Mouse (Mus musculus) fibroblast of lung, adult 2 months (primary cell): ENCODE measurements around the gene Fam49a.
"Not testable (repeated sequence)": the region's sequence is repeated elsewhere in the genome, so short reads cannot be mapped to it uniquely, and the experiment has no call there.

Source experiments
- DNase-seq: peaks from one replicate; pipeline ENCODE4 v3.0.0-alpha.2; 2011; ENCODE audit warnings: low read depth

Fam49a gene

DNA sequence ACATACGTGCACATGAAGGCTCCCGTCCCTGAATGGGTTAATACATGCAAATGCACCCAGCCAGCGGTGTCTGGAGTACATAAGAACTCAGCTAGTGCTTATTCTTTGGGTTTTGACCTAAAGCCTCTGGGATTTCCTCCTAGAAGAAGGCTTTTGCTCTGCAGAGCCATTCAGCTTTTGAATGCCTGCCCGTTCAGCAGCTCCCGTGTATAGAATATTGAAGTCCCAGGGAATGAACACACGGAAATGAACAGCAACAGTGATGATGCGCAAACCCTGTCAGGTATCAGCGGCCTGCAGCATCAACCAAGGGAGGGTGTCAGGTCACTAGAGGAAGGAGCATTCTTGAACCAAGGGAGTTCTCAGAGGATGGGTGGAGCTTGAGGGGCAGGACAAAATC lies 52.4 kb downstream of the Fam49a start:
- DNase-seq = no peak

DNA sequence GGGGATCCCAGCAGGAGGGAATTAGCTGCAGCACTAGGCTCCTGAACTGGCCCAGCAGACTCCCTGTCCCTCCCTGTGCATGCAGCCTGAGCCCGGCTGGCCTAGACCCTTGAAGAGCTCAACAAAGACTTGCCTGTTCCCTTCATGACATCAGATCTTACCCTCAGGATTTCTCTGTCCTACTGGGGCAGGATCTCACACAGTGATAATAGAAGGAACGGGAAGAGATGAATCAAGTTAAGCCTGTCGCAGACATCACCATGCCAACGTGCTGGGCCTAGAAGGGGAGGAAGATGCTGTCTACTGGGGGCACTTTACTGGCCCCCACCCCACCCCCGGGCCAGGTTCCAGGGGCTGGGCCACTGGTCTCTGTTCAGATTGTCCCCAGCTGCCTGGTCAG lies 53.1 kb downstream of the Fam49a start:
- DNase-seq = no peak

DNA sequence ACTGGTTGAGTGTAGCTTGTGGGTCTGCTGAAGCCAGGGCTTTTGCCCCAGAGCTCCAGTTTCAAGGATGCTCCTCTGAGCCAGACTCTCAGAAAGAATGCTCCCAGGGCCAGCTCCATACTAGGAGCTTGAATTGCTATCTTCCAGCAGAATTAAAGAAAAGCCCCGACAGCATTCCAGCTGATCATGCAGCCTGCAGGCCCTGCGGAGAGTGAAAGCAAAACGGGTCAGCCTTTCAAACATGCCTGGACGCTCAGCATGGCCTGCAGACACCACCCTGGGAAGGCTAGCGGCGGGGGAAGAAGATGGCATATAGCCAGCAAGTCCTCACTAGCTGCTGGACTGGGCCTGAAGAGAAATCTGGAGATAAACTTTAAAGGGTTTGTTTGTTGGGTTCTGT lies 55.0 kb downstream of the Fam49a start:
- no peak for DNase-seq

DNA sequence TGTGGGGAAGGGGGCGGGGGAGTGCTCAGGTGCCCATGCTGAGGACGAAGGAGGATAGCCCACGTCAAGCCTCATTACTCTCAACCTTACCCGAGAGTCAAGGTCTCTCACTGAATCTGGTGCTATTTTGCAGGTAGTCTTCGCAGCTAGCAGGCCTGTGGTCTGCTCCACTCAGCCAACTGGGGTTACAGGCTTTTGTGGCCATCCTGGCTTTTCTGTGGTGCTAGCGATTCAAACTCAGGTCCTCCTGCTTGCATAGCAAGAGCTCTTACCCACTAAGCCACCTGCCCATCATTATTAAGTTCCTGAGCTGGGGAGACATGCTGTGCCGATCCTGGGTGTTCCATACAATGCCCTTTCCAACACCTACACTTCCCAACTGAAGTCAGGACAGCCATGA lies 55.7 kb downstream of the Fam49a start:
- DNase-seq = no peak

DNA sequence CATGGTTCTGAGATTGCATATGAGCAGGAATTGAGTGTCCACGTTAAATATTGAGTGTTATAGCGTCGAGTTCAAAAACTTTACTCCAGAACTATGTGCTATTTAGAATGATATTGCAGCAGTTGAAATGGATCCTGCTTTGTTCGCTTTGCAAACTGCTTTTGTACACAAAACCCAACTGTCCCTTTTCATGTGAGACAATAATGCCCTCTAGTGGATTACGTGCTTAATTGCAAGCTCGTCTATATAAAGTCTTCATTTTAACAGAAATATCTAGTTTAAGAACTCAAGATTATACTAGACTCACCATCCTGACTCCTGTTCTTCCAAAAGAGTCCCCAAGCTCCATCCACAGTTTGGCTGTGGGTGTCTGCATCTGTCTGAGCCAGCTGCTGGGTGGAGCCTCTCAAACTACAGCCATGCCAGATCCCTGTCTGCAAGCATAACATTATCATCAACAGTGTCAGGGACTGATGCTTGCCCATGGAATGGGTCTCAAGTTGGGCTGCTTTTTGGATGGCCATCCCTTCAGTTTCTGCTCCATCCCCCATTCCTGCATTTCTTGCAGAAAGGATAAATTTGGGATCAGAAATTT lies 56.3 kb downstream of the Fam49a start:
- DNase-seq = no peak

DNA sequence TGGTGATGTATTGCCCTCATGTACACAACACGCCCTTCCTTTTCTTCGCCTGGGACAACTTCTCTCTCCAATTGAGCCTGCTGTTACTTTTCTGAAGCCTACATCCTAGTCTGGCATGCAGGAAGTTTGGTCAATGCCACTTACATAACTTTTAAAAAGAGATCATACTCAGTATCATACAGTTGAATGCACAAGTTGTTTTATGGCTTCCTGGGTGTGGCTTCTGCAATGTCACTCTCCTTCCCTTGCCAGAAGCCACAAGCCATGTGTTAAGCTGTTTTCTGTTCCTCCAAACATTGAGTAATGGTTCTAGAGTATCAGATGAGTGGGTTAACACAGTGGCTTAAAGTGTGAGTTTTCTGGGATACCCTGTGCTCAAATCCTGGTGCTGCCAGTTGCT lies 58.8 kb downstream of the Fam49a start:
- no peak for DNase-seq

DNA sequence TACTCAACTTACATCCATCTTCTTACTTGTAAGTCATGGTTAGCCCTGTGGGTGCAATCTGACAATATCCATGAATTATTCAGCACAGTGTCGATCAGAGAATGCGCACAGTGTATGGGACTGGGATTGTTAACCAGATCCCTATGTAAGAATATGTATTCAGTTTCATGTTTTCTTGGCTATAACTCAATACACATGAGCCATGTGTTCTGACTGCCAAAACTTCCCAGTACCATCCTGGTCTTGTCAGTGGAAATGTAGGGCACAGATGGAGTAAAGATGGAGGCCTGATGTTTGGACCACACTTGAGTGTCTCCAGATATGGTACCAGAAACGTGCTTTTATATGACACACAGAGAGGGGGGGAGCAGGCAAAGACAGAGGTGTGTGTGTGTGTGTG lies 59.2 kb downstream of the Fam49a start:
- DNase-seq = no peak

DNA sequence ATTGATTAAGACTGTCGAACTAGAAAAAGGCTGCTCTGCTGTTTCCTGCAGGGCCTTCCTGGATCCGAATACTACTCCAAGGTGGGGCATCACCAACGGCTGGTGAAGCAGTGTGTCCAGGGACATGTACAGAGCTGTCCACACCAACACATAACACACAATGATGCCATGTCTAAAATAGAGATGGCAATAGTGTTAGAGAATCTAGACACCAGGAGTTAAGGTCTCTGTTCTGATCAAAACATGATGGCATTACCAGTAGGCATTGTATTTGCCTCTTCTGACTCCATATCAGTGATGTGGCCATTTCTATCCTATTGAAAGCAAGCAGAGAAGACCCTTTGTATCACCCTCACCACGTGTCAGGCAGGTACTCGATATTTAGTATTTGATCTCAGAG lies 61.1 kb downstream of the Fam49a start:
- DNase-seq = no peak

DNA sequence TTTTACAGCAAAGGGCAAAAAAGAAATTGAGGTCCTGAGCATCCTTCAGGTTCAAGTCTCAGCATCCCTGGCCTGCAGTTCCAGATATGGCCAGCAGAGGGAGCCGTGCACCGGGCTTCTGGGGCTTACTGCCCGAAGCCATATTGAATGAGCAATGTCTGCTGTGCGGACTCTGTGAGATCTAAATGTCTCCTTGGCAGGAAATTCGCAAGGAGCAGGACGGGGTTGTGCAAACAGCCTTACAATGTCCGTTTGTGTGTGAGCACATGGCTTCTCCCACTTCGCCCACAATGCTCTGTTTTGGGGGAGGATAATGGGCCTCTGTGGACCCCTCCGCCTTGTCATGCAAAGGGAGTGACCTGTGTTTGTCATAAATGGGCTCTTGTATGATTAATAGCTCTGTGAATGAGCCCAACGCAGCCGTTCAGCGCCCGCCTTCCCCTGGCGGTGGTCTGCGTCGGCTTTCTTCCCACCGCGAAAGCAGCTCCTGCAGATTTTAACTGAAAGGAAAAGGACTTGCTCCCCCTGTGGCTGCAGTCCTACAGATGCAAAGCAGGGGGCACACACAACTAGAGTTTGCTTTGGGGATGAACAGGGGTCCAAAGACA lies 61.8 kb downstream of the Fam49a start:
- DNase-seq = peak; percentile 47

DNA sequence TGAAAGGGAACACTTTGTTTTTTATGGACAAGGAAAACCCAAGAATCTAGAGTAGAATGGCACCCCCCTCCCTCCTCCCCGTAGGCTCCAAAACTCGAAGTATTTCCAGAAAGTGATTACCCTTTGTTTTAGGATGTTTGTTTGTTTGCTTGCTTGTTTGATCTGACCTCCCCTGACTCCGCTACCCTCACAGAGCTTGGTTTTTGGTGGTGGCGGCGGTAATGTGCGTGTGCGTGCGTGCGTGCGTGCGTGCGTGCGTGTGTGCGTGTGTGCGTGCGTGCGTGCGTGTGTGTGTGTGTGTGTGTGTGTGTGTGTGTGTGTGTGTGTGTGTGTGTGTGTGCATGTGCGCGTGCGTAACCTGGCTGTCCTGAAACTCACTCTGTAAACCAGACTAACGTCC lies 62.3 kb downstream of the Fam49a start:
- not testable (repeated sequence) for DNase-seq

DNA sequence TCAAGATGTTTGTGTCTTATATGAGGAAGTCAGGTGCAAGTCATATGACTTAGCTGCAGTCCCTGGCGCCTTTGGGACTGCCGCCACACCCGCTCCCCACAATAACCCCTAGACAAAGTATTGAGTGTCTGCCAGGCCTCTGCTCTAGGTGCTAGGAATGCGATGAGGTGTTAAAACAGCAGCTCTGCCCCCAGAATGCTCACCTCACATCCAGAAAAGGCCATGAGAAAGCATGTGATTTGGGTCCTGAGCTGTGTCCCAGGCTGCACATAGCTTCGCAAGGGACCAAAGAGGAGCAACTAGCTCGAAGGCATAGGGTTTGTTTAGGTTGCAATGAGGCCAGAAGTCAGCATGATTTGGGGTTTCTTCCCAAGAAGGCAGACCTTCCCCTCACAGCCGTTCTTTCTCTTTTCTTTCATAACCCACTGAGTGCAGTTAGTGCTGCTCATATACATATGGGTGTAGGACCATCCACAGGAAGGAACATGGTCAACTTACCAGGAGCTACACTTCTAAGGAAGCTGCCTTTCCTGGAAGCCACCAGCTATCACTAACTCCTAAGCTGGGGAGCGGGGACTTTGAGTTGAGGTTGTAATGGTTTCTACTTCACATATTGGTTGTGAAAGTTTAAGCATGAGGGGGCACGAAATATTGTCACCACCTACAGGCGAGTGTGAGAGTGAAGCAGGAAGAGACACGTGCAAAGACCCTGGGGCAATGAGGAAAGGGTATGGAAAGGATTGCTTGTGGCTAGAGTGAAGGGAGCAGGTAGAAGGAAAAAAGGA lies 71.8 kb downstream of the Fam49a start:
- no peak for DNase-seq

DNA sequence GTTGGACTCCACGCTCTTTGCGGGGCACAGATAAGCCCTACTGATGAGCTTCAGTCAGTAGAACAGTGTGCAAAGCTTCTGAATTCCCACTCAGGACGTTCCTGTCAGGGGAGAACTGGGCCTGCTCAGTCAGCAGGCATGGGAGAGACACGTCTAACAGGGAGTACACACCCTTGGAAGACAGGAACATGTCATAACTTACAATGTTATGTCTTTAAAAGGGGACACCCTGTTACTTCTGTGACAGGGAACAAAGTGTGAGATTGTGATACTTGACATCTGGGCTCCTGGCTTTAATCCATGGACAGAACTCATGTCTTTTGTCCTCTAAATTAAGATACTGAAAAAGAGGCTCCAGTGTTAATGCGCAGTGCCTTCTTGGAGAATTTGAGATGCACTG lies 72.5 kb downstream of the Fam49a start:
- DNase-seq = no peak

DNA sequence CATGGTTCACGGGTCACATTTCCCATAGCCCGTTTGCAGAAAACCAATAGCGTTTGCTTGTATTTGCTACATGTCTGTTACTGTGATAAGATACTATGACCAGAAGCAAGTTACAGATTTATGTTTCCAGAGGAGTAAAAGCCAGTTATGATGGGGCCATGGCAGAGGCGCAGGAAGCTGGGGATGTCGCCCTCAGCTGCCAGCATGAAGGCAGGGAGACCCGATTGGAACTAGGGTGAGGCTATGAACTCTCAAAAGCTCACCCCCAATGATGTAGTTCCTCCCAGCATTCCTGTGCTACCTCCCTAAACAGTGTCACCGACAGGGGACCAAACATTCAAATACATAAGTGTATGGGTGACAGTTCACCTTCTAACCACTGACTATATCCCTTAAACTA lies 73.6 kb downstream of the Fam49a start:
- DNase-seq = no peak

DNA sequence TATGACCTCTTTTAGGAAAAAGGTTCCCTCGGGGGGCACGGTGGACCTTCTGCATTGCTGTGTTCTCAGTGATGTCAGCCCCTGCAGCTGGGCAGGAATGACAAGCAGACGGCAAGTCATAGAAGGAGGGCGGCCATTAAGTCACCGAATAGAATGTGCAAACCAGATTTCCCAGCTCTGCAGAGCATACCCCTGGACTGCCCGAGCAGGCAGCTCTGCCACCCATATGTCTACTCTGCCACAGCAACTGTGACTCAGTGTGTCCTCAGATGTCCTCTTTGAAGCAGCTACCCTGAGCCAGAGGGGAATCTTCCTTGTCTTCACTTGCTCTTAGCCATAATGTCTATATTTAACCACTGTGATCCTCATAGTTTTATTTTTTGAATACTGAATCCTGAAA lies 75.4 kb downstream of the Fam49a start:
- no peak for DNase-seq

DNA sequence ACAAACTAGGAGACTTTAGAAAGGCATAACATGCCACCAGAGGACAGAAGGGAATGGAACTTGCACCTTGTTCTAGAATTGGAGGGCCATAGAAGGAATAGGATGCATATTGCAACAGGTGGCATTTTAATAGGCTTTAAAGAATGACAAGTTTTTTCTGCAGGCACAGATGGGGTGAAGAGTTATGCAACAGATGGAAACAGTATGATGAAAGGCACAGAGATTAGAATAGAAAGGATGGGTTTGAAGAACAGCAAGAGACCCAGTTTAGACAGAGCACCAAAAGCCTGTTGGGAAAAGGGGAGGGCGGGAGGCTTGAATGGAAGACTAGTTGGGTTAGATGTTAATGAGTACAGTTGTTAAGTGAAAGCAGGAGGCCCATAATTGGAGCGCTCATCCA lies 81.4 kb downstream of the Fam49a start:
- DNase-seq = no peak

DNA sequence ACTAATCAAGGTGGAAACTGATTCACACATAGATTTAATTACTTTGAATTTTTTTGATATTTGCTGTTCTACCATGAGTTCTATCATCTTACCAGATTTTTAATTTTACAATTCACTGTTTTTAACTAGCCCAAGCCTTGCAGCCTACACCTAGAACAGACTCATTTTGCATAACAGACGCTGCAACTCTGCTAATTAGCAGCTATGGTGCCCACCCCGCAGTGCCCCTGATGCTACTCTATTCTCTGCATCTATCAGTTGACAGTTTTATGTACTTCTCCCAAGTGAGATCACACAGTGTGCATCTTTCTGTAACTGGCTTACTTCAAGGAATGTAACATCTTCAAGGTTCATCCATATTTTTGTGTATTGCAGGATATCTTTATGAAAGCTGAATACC lies 86.7 kb downstream of the Fam49a start:
- no peak for DNase-seq

DNA sequence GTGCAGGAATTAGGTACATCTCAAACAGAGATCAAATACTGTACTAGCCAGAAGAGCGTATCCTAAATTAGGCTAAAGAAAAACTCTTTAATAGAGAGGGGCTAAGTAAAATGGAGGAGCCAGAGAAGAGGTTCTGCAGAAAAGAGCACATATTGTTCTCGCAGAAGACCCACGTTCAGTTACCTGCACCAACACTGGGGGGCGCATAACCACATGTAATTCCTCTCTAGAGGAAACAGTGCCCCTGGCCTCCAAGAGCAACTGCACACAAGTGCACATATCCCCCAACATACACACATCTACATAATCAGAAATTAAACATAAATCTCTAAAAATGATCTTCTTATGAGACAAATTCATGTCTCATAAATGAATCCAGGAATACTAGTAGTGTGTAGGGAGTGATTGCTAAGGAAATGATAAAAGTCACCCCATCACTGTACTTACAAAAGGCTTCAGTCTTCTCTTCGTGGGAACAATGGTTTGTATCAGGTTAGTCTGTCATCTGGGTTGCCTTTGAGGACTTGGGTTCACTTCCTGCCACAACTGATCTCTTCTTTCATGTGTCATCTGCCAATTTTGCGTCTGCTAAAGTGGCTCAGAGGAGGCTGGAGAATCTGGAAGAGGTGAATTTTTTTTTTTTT lies 87.8 kb downstream of the Fam49a start:
- DNase-seq = no peak

DNA sequence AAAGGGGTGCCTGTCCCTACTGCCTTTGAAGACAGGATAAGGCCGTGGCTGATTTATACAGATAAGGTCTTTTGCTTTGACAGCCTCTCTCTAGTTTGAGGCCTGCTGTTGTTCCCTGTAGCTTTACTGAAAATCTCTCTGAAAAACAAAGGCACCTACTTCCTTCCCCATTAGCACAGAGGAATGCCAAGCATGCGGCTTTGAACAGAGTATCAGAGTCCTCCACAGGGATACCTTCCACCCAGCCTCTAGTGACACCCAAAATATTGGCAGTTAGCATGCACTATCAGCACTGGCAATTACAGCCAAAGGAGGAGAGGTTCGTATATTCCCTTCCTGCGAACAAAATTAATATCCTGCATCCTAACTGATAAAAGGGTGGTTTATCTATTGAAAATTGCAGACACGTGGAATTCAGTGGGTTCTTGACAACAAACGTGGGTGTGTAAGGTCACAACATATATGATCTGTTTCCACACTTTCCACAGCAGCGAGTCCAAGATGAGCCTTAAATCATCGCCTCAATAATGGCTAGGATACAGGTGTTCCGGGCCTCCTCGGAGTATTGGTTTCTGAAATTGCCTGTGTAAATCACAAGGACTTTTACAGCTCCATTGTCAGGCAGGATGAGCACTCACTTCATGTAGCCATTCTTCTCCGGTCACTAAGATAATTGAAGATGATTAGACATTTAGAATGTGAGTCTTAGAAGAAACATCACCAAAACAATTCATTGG lies 90.0 kb downstream of the Fam49a start:
- no peak for DNase-seq

DNA sequence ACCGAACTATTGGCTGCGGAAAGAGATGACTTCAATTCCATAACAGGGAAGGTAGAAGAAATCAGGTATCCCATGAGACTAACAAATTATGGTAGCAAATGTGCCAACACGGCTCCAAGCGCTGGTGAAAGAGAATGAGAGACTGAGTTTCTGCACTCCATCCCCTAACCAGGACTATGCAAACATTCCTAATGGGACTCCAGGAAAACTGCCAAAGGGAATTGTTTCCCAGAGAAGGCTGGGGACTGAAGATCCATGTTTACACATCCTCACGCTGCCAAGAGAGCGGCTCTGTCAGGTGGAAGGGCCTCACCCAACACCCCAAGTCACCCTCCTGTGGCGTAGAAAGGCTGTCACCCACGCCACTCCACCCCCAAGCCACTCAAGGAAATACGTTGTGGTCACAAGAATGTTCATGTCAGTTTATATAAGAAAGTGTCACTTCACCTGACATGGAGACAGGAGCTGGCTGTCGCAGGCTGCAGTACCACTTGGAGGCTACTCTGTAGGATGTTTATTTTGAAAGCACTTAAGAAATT lies 92.2 kb downstream of the Fam49a start:
- DNase-seq = no peak

DNA sequence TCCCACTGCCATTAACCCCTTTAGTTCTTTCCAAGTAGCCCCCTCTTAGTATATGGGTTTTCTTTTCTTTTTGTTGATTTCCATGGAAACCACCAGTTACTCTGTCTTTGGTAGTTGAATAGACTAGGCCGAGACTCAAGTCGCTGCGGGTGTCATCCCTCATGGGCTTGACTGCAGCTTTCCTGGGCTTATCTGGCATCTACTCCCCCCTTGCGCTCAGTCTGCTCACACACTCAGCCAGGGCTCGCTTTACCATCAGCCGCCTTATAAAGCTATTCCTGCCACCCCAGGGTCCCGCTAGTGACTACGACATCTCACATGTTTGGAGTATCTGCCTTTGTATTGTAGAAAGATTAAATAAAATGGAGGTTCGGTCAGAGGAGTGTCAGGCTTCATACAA lies 94.1 kb downstream of the Fam49a start:
- DNase-seq = no peak

DNA sequence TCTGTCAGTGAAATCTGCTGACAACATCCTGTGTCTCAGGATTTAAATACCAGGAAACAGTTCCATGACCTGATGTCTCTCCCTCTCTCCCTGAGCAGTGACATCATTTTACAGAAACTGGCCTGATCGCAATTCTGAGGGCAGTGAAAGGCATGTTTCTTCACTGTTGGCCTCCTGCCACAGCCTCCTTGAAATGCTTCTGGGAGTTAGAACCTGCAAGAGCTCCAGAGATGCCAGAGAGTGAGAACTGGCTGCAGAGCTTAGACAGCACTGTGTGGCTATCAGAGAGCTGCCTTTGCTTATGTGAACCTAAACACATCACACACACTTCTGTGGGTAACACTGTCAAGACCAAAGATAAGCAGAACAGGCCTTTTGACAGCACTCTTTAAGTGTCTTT lies 94.5 kb downstream of the Fam49a start:
- peak; percentile 24 for DNase-seq

DNA sequence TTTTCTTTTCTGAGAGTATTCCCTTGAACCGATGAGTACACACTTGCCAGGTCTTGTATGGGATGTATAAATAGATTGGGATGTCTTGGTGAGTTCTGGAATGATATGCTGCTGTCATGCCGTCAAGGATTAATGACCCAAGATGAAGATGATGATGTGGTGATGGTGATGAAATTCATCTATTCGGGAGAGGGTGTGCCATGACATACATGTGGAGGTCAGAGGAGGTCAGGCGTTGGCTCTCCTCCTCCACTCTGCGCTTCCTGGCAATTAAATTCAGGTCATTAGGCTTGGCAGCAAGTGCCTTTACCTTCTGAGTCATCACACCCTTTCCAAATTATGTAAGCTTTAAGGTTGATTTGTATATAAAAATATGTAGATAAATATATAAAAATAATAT lies 95.0 kb downstream of the Fam49a start:
- no peak for DNase-seq
